8 mouse cellular contexts compared by ENCODE assay signal in the genomic region with DNA sequence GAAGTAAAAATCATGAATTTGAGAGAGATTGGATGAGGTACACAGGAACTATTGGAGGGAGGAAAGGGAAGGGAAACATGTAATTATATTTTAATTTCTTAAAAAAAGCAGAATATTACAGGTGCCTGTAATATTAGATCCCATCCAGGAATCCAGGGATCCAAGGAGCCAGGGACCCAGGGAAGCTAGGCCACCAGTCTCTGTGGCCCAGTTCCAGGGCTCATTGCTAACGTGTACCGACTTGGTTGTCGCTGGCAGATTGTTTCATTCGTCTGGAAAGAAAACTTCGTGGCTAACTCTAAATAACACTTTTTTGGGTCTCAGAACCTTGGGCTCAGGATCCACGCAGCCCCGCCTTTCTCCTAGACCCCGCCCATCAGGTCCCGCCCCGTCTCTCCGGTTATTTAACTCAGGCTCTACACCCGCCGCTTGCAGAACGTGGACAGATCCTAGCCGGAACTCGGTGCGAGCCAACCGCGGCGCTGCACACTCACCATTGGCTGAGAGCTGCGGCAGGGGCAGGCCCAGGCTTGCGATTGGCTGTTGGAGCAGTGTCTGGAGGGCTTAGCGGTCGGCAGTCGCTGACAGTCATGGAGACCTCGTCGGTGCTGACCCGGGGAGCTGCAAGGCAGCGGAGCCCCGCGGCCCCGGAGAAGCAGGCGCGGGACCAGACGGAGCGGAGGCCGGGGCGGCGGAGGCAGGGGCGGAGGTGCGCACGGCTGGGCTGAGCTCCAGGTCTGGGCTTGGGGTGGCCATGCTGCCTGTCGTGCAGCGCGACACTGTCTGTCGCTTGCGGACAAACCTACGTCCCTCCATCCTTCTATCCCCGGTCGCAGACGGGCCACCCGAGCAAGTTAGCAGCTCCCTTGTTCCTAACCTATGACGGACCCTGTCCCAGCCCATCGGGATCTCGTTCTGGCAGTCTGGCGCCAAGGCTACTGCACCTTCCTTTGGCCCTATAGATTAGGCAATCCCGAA. TPM values are rescaled to one million over a fixed set of nuclear protein-coding genes. Genes with fewer than 3 reads are reported as not detected.
DNase-seq lines count a peak whose midpoint lies in the region; ATAC-seq and TF ChIP-seq lines count a peak whose summit lies in the region.

A gene (plus strand): TSS at position 434 of the 978 bp plus-strand sequence.

- CTCF ChIA-PET in Patski (lab: Charles Lee) = interaction anchor here (0.7 kb wide), 1 partner anchor 31 kb away, joined by 3 read pairs; no protein-coding TSS in a partner anchor

- TF ChIP-seq CTCF in Patski (IDR thresholded peaks at IDR 0.05) = no peak

- H3K4me1 ChIP-seq in hindbrain, embryonic 13.5 days (replicated peaks) = peaks cover 14% of the 10 kb centered on the region

- peak within 1 kb of the TSS; percentile 69 for H3K27ac ChIP-seq in hindbrain, embryonic 13.5 days

- in situ Hi-C loops in Patski (cut with MboI; ENCODE audit: low pct_unique_long_range_greater_than_20kb) = no loop called here

- WGBS in hindbrain, embryonic 13.5 days = 1% methylated on average over 56 of the region's 57 CpGs

- peak within 1 kb of the TSS; percentile 84 for H3K4me2 ChIP-seq in hindbrain, embryonic 13.5 days

- peak within 1 kb of the TSS; percentile 83 for H3K9ac ChIP-seq in hindbrain, embryonic 13.5 days

- H3K4me3 ChIP-seq in hindbrain, embryonic 13.5 days = peak within 1 kb of the TSS; percentile 70

- no peaks in the 10 kb centered on the region for H3K9me3 ChIP-seq in hindbrain, embryonic 13.5 days

- H3K36me3 ChIP-seq in hindbrain, embryonic 13.5 days = no peaks in the 10 kb centered on the region

- H3K27me3 ChIP-seq in Patski = peaks cover 14% of the 10 kb centered on the region
- H3K27me3 ChIP-seq in hindbrain, embryonic 13.5 days = no peaks in the 10 kb centered on the region; the same call in 1 of the 2 replicates

- POLR2A ChIA-PET in Patski (lab: Charles Lee) = no interaction called here

- ATAC-seq in Patski = peak; percentile 98
- peak; percentile 98 for ATAC-seq in hindbrain, embryonic 13.5 days (ENCODE audit: low FRiP score)

- DNase-seq in Patski (ENCODE audit: low read depth, low spot score) = peak; percentile 53
- peak; percentile 95 to 96 for DNase-seq in cerebellum, postnatal 14 days
- DNase-seq in frontal cortex, postnatal 14 days (ENCODE audit: low spot score in 2 of 2) = peak; percentile 95 to 97
- DNase-seq in layer of hippocampus, postnatal 25 days (ENCODE audit: extremely low spot score in 1 of 2, low spot score in 1 of 2) = peak; percentile 87 to 94
- peak; percentile 98 for DNase-seq in lung, postnatal 25 days (ENCODE audit: low spot score)
- DNase-seq in retina, embryonic 14.5 days (ENCODE audit: low spot score) = peak; percentile 96
- peak; percentile 94 for DNase-seq in thymus, postnatal 4 days

RNA-seq across cellular contexts. Expression of the gene that starts here (rescaled TPM):
- polyA plus RNA-seq in Patski (2021) = 4.7 TPM
- 7.0 and 7.1 TPM in 2 replicates for polyA plus RNA-seq in hindbrain, embryonic 13.5 days (2015; fragmentation: Nextera tagmentation; extraction: Ambion mirVana)
- total RNA-seq in layer of hippocampus, postnatal 25 days (2021) = 10 to 100 TPM; 12.3 to 14.1 TPM

Comparison
In these comparisons a context has a peak if more than half of its experiments do, and no peak if none do; other contexts are left out.
1. Peak in every context shown above with its lines: DNase-seq, ATAC-seq, H3K4me3 ChIP-seq and H3K27ac ChIP-seq.